In genomic region chr4:135272640-135273306, GRCm38 (mm10) we compare ENCODE assay signal across 8 mouse cellular contexts. TPM values are rescaled to one million over a fixed set of nuclear protein-coding genes. Genes with fewer than 3 reads are reported as not detected.
DNase-seq lines count a peak whose midpoint lies in the region; ATAC-seq and TF ChIP-seq lines count a peak whose summit lies in the region.

Gene Clic4, minus strand, starts transcription at chr4:135272814.

- DNase-seq in A20 (ENCODE audit: low read depth, low spot score), result peak; percentile 100
- DNase-seq in heart, adult 9 months (ENCODE audit: low spot score in 2 of 2), result peak; percentile 99
- peak; percentile 98 to 99 for DNase-seq in monocyte, adult 2 months (ENCODE audit: low read depth in 1 of 2, low spot score in 2 of 2)
- DNase-seq in spleen, postnatal 36 days (ENCODE audit: low spot score in 2 of 2), result peak; percentile 99 to 100

- no peaks in the 10 kb centered on the region for H3K9me3 ChIP-seq in kidney, embryonic 14.5 days (ENCODE audit: control insufficient read depth, low read length)
- no peaks in the 10 kb centered on the region for H3K9me3 ChIP-seq in limb, embryonic 15.5 days

- H3K27me3 ChIP-seq in kidney, embryonic 14.5 days (ENCODE audit: control insufficient read depth, insufficient read depth, low read length), result no peaks in the 10 kb centered on the region
- H3K27me3 ChIP-seq in limb, embryonic 15.5 days, result peaks cover 6% of the 10 kb centered on the region; the same call in 1 of the 2 replicates

- peak; percentile 98 for ATAC-seq in kidney, embryonic 14.5 days (ENCODE audit: low FRiP score, low TSS enrichment)
- peak; percentile 99 for ATAC-seq in limb, embryonic 15.5 days (ENCODE audit: insufficient number of reproducible peaks, low FRiP score, low TSS enrichment, low read depth)

- peaks cover 27% of the 10 kb centered on the region for H3K4me1 ChIP-seq in bone marrow macrophage, adult 2 months (ENCODE audit: control insufficient read depth, insufficient read depth, low read length)
- H3K4me1 ChIP-seq in embryonic fibroblast, embryonic 13.5 days (ENCODE audit: control insufficient read depth, insufficient read depth, low read length), result peaks cover 12% of the 10 kb centered on the region
- H3K4me1 ChIP-seq in kidney, embryonic 14.5 days (ENCODE audit: control insufficient read depth, insufficient read depth, low read length), result peaks cover 38% of the 10 kb centered on the region
- H3K4me1 ChIP-seq in limb, embryonic 15.5 days, result peaks cover 39% of the 10 kb centered on the region

- no peak for TF ChIP-seq CTCF in bone marrow macrophage, adult 2 months (IDR thresholded peaks at IDR 0.05; ENCODE audit: low read depth, low read length)
- TF ChIP-seq CTCF in embryonic fibroblast, embryonic 13.5 days (IDR thresholded peaks at IDR 0.05; ENCODE audit: borderline replicate concordance, insufficient read depth, low read length), result no peak

- no peaks in the 10 kb centered on the region for H3K36me3 ChIP-seq in kidney, embryonic 14.5 days (ENCODE audit: control insufficient read depth, insufficient read depth, low read length)
- H3K36me3 ChIP-seq in limb, embryonic 15.5 days, result no peaks in the 10 kb centered on the region

- WGBS in kidney, embryonic 14.5 days, result under 1% methylated on average over 56 of the region's 64 CpGs
- WGBS in limb, embryonic 15.5 days, result under 1% methylated on average over 64 of the region's 64 CpGs

- H3K4me2 ChIP-seq in kidney, embryonic 14.5 days (replicated peaks; ENCODE audit: low read depth, low read length), result peak within 1 kb of the TSS; percentile 76
- H3K4me2 ChIP-seq in limb, embryonic 15.5 days, result peak within 1 kb of the TSS; percentile 64

- TF ChIP-seq POLR2A in bone marrow macrophage, adult 2 months (IDR thresholded peaks at IDR 0.05; ENCODE audit: borderline replicate concordance, low read depth, low read length), result peak; percentile 97
- TF ChIP-seq POLR2A in embryonic fibroblast, embryonic 13.5 days (IDR thresholded peaks at IDR 0.05; ENCODE audit: low read depth, low read length), result peak; percentile 99

- peak within 1 kb of the TSS; percentile 66 for H3K27ac ChIP-seq in bone marrow macrophage, adult 2 months (ENCODE audit: insufficient read depth, low read depth, low read length)
- peak within 1 kb of the TSS; percentile 91 for H3K27ac ChIP-seq in embryonic fibroblast, embryonic 13.5 days (ENCODE audit: insufficient read depth, low read length)
- H3K27ac ChIP-seq in kidney, embryonic 14.5 days (ENCODE audit: low read depth, low read length), result peak within 1 kb of the TSS; percentile 97
- H3K27ac ChIP-seq in limb, embryonic 15.5 days, result peak within 1 kb of the TSS; percentile 98

- peak within 1 kb of the TSS; percentile 97 for H3K9ac ChIP-seq in kidney, embryonic 14.5 days (ENCODE audit: low read depth, low read length)
- H3K9ac ChIP-seq in limb, embryonic 15.5 days, result peak within 1 kb of the TSS; percentile 82

- H3K4me3 ChIP-seq in bone marrow macrophage, adult 2 months (ENCODE audit: insufficient read depth, low read length), result peak within 1 kb of the TSS; percentile 92
- peak within 1 kb of the TSS; percentile 97 for H3K4me3 ChIP-seq in embryonic fibroblast, embryonic 13.5 days (ENCODE audit: insufficient read depth, low read length)
- peak within 1 kb of the TSS; percentile 91 for H3K4me3 ChIP-seq in kidney, embryonic 14.5 days (ENCODE audit: low read length)
- H3K4me3 ChIP-seq in limb, embryonic 15.5 days, result peak within 1 kb of the TSS; percentile 92

RNA-seq across cellular contexts. Expression of gene Clic4, which starts in this region (rescaled TPM):
- polyA plus RNA-seq in bone marrow macrophage, adult 2 months (2012; ENCODE audit: insufficient read depth, insufficient read length, missing spikeins), result 121 and 131 TPM in 2 replicates
- polyA plus RNA-seq in embryonic fibroblast, embryonic 13.5 days (2011; ENCODE audit: insufficient read length, low read depth, missing spikeins), result 223 and 251 TPM in 2 replicates
- polyA plus RNA-seq in kidney, embryonic 14.5 days (2014; fragmentation: Nextera tagmentation; extraction: Ambion mirVana), result 68.5 and 132 TPM in 2 replicates
- 117 and 133 TPM in 2 replicates for polyA plus RNA-seq in limb, embryonic 15.5 days (2015; fragmentation: Nextera tagmentation; extraction: Ambion mirVana)

Comparison
In these comparisons a context has a peak if more than half of its experiments do, and no peak if none do; other contexts are left out.
1. Peak in every context shown above with its lines: DNase-seq, ATAC-seq, H3K4me3 ChIP-seq and H3K27ac ChIP-seq.